Mouse (Mus musculus) erythroblast, embryonic 14.5 days (primary cell): ENCODE measurements around the gene Hoxb9.

Experiments
- GATA1 ChIP-seq: IDR thresholded peaks from 2 replicates; pipeline ENCODE4 v1.6.1; 2012; ENCODE audit warnings: low read length, inconsistent platforms, mixed read lengths
- TAL1 ChIP-seq: IDR thresholded peaks from 3 replicates; pipeline ENCODE4 v1.6.1; 2012; ENCODE audit warnings: low read length, inconsistent platforms, mixed read lengths

DNA sequence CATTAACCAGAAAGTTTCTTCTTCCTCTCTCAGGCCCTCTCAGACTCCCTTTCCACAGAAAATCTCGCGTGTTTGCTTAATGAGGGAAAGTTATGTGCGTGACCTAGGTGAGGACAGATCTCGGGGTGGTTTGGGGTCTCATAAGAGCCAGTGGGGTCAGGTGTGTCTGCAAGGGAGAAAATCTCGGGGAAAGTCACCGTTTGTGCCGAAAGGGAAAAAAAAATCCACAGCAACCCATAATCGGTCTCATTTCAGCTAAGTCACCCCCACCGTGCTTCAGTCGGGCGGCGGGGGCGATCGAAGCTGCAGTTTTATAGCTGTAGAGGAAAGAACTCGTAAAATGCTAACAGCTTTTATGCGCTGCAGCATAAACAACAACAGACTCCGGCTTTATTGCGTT lies 10.1 kb downstream of the Hoxb9 start:
- no peak for TF ChIP-seq GATA1
- TF ChIP-seq TAL1 = no peak
